Mouse (Mus musculus) Patski (cell line): Measurements from ENCODE around the gene Gm20388. TPM values are rescaled to one million over a fixed set of nuclear protein-coding genes. Genes with fewer than 3 reads are reported as not detected.

ENCODE experiments used
- ATAC-seq: fragments of 100-300 bp; one replicate; pipeline ENCODE4 v1.8.0; 2021
- CTCF ChIA-PET: fragments of 350-600 bp; sonication (Branson Sonifier 250); formaldehyde crosslinking; loops from one replicate; lab custom pipeline; 2022; ENCODE audit warnings: inconsistent platforms; lab: Charles Lee
- POLR2A ChIA-PET: fragments of 350-600 bp; sonication (Branson Sonifier 250); formaldehyde crosslinking; loops from one replicate; lab custom pipeline; 2022; ENCODE audit warnings: antibody characterized with exemption, inconsistent platforms; lab: Charles Lee
- DNase-seq: peaks from one replicate; pipeline ENCODE4 v3.0.0-alpha.2; 2011; ENCODE audit warnings: low read depth, low spot score
- H3K27me3 ChIP-seq: fragments of 371-371 bp; one replicate; pipeline ENCODE4 v1.5.1; 2021
- CTCF ChIP-seq: fragments of 100-300 bp; IDR thresholded peaks from one replicate; pipeline ENCODE4 v1.5.1; 2021
- in situ Hi-C: fragments of 300-500 bp; cut with MboI; formaldehyde crosslinking; loops from 3 replicates; pipeline ENCODE4 v1.11.1; 2018; ENCODE audit warnings: low pct_unique_long_range_greater_than_20kb, mixed read lengths
- polyA plus RNA-seq: library from polyadenylated mRNA; unstranded; gene quantifications from one replicate; pipeline ENCODE4 v1.2.3, GENCODE M21; 2021

Gene Gm20388
- polyA plus RNA-seq, 1 experiment from 2014 or later, result 86.7 TPM

GRCm38 (mm10) chr8:120513638-120514461, 603.2 kb downstream of the Gm20388 start:
- ATAC-seq (no peak), DNase-seq (no peak)
- CTCF ChIA-PET, result interaction anchor here (0.8 kb wide), 1 partner anchor 18 kb away, joined by 3 read pairs; no protein-coding TSS in a partner anchor
- TF ChIP-seq CTCF, result no peak
- in situ Hi-C loops, result no loop called here
- POLR2A ChIA-PET, result interaction anchor here (0.7 to 0.9 kb wide), 2 partner anchors 17 to 49 kb away, joined by 3 to 5 read pairs; no protein-coding TSS in a partner anchor
- no peaks in the 10 kb centered on the region for H3K27me3 ChIP-seq

GRCm38 (mm10) chr8:120515214-120515613, 604.6 kb downstream of the Gm20388 start:
- CTCF ChIA-PET, result no interaction called here
- no peak for ATAC-seq
- POLR2A ChIA-PET, result interaction anchor here (0.7 kb wide), 1 partner anchor 1840 kb away, joined by 3 read pairs; no protein-coding TSS in a partner anchor
- no peaks in the 10 kb centered on the region for H3K27me3 ChIP-seq
- no peak for DNase-seq
- in situ Hi-C loops, result no loop called here
- no peak for TF ChIP-seq CTCF

DNA sequence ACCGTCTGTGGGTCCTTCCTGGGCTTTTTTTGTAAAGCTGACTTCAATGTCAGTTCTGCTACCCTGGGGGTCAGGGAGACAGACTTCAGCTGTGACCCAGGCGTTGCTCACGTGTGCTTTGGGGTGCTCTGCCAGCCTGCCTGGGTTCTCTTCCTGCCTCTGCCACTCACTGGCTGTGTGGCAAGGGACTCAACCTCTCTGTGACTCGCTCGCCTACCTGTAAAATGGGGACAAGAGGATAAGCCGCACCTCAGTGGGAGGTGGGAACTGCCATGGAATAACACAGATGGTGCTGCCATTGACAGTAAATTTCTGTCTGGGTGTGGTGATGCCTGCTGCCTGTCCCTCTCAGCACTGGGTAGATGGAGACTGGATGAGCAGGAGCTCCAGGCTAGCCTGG, 605.0 kb downstream of the Gm20388 start:
- ChIA-PET POLR2A (no interaction called here), CTCF (no interaction called here)
- no peak for TF ChIP-seq CTCF
- ATAC-seq, result no peak
- in situ Hi-C loops, result no loop called here
- no peak for DNase-seq
- no peaks in the 10 kb centered on the region for H3K27me3 ChIP-seq

DNA sequence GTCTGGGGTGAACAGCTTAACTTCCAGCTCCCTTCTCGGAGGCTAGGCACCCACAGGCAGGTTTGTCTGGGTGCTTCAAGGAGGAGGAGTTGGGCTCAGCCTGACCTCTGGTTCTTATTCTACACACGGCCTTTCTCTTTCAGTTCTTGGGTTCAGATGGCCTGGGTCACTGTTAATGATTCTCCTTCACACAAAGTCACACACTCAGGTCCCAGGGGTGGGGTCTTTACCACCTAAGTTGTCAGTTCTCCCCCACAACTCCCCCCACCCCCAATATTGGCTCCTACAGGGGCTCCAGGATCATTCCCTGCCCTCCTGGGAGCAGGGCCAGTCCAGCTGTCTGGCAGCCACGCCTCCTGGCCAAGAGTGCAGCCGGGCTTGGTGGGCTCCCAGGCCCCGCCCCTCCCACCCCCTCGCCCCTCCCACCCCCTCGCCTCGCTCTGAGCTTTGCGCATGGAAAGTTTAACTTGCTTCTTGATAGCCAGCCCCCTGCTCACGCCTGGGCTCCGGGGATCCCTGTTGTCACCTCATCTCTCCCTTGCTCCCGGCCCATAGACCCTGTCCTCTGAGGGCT, 605.6 kb downstream of the Gm20388 start:
- ATAC-seq (no peak), DNase-seq (no peak)
- H3K27me3 ChIP-seq, result no peaks in the 10 kb centered on the region
- ChIA-PET CTCF (no interaction called here), POLR2A (no interaction called here)
- in situ Hi-C loops, result no loop called here
- TF ChIP-seq CTCF, result no peak

DNA sequence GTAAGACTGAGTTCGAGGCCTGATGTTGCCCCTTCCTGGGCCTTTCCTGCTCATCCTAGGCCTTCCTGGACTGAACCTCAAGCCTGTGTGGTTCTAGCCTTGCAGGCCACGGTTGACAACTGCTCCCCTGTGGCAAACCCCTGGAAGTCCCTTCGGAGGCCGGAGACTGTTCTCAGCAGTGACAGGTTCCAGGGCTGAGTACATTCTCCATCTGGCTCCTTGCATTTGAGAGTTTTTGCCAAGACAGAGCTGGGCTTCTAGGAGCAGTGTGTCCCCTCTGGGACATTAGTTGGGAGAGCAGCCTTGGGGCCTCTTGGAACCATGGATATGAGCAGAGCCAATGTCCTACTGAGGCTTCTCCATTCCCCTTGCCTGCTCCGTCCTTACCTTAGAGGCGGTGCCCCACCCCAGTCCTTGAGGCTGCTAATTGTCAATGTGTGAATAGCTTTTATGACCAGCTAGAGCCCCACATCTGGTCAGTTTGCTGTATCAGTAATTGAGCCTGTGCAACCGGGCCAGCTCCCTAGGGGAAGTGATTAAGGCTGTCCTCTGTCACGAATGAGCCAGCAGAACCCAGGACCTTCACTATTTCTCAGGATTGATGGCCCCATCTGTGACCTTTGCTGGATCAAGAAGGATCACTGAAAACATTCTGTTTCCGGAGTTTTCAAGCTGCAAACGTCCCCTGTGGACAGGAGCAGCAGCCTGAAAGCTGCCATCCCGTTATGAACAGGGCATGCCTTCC, 607.2 kb downstream of the Gm20388 start:
- no peak for TF ChIP-seq CTCF
- ATAC-seq, result no peak
- no peak for DNase-seq
- ChIA-PET POLR2A (interaction anchor here (1.3 kb wide), 1 partner anchor 30 kb away, joined by 5 read pairs; no protein-coding TSS in a partner anchor), CTCF (no interaction called here)
- in situ Hi-C loops, result no loop called here
- H3K27me3 ChIP-seq, result no peaks in the 10 kb centered on the region

GRCm38 (mm10) chr8:120518736-120519534, 608.3 kb downstream of the Gm20388 start:
- DNase-seq (no peak), ATAC-seq (no peak)
- ChIA-PET POLR2A (interaction anchor here (0.8 to 1.3 kb wide), 2 partner anchors 31 to 35 kb away, joined by 5 read pairs; no protein-coding TSS in a partner anchor), CTCF (interaction anchor here (0.9 to 1.3 kb wide), 2 partner anchors 10 to 14 kb away, joined by 3 read pairs; no protein-coding TSS in a partner anchor)
- in situ Hi-C loops, result no loop called here
- no peaks in the 10 kb centered on the region for H3K27me3 ChIP-seq
- no peak for TF ChIP-seq CTCF

DNA sequence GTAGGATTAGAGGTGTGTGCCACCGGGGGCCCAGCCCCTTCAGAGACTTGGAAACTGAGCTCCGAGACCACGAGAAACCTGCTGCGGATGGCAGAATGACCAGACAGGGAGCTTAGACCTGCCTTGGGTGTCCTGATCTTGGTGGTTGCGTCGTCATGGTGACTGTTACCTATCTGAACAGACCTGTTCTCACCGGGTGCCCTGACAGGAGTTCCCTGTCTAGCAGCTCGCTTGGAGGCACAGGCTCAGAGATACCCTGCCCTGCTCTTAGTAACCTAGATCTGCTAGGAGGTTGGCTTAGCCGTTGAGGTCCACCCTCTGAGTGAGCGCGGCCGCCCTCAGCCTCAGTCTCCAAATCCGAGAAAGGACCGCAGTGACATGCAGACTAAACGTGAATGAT, 609.6 kb downstream of the Gm20388 start:
- CTCF ChIA-PET, result interaction anchor here (0.9 to 1.4 kb wide), 2 partner anchors 9 to 41 kb away, joined by 3 read pairs; no protein-coding TSS in a partner anchor
- TF ChIP-seq CTCF, result no peak
- in situ Hi-C loops, result no loop called here
- DNase-seq (no peak), ATAC-seq (no peak)
- no peaks in the 10 kb centered on the region for H3K27me3 ChIP-seq
- POLR2A ChIA-PET, result no interaction called here

DNA sequence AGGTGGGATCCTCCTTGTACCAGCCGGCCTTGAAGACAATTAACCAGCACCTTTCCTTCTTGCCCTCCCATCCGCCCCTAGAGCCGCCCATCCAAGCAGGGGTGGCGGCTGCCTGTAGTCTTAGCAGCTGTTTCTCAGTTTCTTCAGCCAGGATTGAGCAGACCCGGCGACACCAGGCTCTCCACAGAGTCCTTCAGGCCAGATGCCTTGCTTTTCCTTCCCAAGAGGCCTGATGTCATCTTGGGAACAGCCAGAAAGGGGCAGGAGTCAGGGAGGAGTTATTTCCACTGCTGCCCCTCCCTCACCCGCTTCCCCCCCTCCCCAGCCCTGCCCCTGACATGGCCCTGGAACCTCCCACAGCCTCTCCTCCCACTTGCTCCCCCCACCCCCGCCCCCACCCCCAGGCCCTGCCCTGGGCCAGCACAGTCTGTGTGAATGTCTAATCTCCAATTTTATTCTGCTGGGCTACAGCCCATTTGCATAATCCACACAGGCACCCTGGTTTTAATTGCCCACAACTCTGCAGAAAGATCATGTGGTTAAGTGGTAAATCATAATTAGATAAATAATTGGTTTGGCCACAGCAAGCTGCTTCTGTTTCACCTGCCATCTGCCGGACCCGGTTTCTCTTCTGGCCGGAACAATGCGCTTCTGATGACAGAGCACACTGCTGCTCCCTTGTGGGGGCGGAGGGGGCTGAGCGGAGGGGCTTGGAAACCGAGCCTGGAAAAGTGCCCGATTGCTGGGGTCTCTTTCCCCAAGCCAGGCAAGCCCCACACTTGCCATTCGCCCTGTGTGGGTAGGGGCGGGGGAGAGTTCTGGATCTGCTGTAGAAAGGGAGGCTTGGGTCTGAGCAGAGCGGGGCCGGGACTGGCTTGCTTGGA, 610.3 kb downstream of the Gm20388 start:
- TF ChIP-seq CTCF, result no peak
- DNase-seq (no peak), ATAC-seq (no peak)
- in situ Hi-C loops, result no loop called here
- no peaks in the 10 kb centered on the region for H3K27me3 ChIP-seq
- POLR2A ChIA-PET, result interaction anchor here (0.6 kb wide), 1 partner anchor 79 kb away, joined by 5 read pairs; no protein-coding TSS in a partner anchor
- CTCF ChIA-PET, result interaction anchor here (1.4 kb wide), 1 partner anchor 41 kb away, joined by 3 read pairs; no protein-coding TSS in a partner anchor

DNA sequence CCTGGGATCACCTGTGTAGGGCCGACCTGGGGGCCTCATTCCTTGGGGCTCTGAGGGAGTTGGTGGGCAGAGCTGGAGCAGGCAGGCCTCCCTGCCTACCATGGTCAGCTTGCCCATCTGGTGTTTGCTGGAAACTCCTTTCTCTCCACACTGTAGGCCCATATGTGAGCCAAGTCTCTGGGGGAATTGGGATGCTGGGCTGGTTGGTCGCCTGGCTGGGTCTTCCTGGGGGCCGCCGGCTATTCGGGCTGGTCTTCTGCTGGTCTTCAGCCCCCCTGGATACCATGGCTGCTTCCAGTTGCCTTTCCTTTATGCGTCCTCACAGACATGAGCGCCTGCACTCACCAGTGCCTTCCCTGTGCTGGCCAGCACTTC, 610.9 kb downstream of the Gm20388 start:
- in situ Hi-C loops, result no loop called here
- no peak for DNase-seq
- no peaks in the 10 kb centered on the region for H3K27me3 ChIP-seq
- ATAC-seq, result no peak
- CTCF ChIA-PET, result no interaction called here
- POLR2A ChIA-PET, result interaction anchor here (0.6 kb wide), 1 partner anchor 78 kb away, joined by 5 read pairs; no protein-coding TSS in a partner anchor
- TF ChIP-seq CTCF, result no peak
